Mouse (Mus musculus) intestine, postnatal 0 days (tissue): Measurements from ENCODE around the gene Atg7. TPM values are rescaled to one million over a fixed set of nuclear protein-coding genes. Genes with fewer than 3 reads are reported as not detected.

Source experiments
- ATAC-seq: fragments of 200-750 bp; cut with Nextera tagmentation; 2 replicates; pipeline ENCODE4 v1.8.0; 2017; ENCODE audit warnings: mild to moderate bottlenecking, moderate TSS enrichment, moderate library complexity
- H3K27ac ChIP-seq: fragments of 300-500 bp; sonication (generic); 2 replicates; pipeline ENCODE4 v1.5.1; 2014; ENCODE audit warnings: mild to moderate bottlenecking, low read depth, low read length, moderate library complexity
- H3K27me3 ChIP-seq: fragments of 300-500 bp; sonication (generic); replicated peaks from 2 replicates; pipeline ENCODE4 v1.6.1; 2014; ENCODE audit warnings: low read length, mixed read lengths; ENCODE audit not compliant: control insufficient read depth, insufficient read depth
- H3K36me3 ChIP-seq: fragments of 300-500 bp; sonication (generic); 2 replicates; pipeline ENCODE4 v1.6.1; 2014; ENCODE audit warnings: mild to moderate bottlenecking, moderate library complexity; ENCODE audit not compliant: control insufficient read depth, insufficient read depth
- H3K4me1 ChIP-seq: fragments of 300-500 bp; sonication (generic); replicated peaks from 2 replicates; pipeline ENCODE4 v1.6.1; 2014; ENCODE audit warnings: antibody characterized with exemption, low read length, mixed read lengths; ENCODE audit not compliant: control insufficient read depth, insufficient read depth
- H3K4me2 ChIP-seq: fragments of 300-500 bp; sonication (generic); replicated peaks from 2 replicates; pipeline ENCODE4 v1.6.1; 2014; ENCODE audit warnings: low read depth, mild to moderate bottlenecking, moderate library complexity
- H3K4me3 ChIP-seq: fragments of 300-500 bp; sonication (generic); 2 replicates; pipeline ENCODE4 v1.5.1; 2014; ENCODE audit warnings: low read depth, low read length
- H3K9ac ChIP-seq: fragments of 300-500 bp; sonication (generic); 2 replicates; pipeline ENCODE4 v1.6.1; 2014; ENCODE audit warnings: mild to moderate bottlenecking, low read depth, low read length
- H3K9me3 ChIP-seq: fragments of 300-500 bp; sonication (generic); 2 replicates; pipeline ENCODE4 v1.6.1; 2016; ENCODE audit warnings: mixed run types; ENCODE audit not compliant: control insufficient read depth
- CTCF ChIP-seq: sonication (generic); IDR thresholded peaks from 2 replicates; pipeline ENCODE4 v1.5.1; 2016; ENCODE audit warnings: low read depth, mild to moderate bottlenecking, control low read depth, antibody characterized with exemption, moderate library complexity
- WGBS: fragments of 180-500 bp; shearing (Covaris S2); extraction: QIAGEN DNeasy Blood & Tissue Kit; methylation state at CpG from one replicate; pipeline ENCODE4 v1.1.7; 2014; 5-methylcytosine and 5-hydroxymethylcytosine counted together
- polyA plus RNA-seq: library from polyadenylated mRNA; unstranded; fragments of >200 nt; fragmentation: Nextera tagmentation; extraction: Ambion mirVana; gene quantifications from 2 replicates; pipeline ENCODE4 v1.2.1, GENCODE M21; 2015

Atg7 gene
- polyA plus RNA-seq, 1 experiment from 2014 or later = 12.4 TPM

GRCm38 (mm10) chr6:114794706-114795105 lies 151.8 kb downstream of the Atg7 start:
- ATAC-seq = no peak
- Histone ChIP-seq H3K27me3 (no peaks in the 10 kb centered on the region), H3K9ac (no peak overlapping the region), H3K9me3 (no peaks in the 10 kb centered on the region), H3K4me1 (peaks cover 8% of the 10 kb centered on the region; the same call in 1 of the 2 replicates), H3K36me3 (no peaks in the 10 kb centered on the region), H3K4me2 (no peak overlapping the region), H3K4me3 (no peak overlapping the region), H3K27ac (no peak overlapping the region)
- WGBS = 93% methylated on average over 9 of the region's 9 CpGs
- no peak for TF ChIP-seq CTCF

GRCm38 (mm10) chr6:114795706-114796325 lies 152.9 kb downstream of the Atg7 start:
- H3K4me2 ChIP-seq = no peak overlapping the region
- no peaks in the 10 kb centered on the region for H3K27me3 ChIP-seq
- H3K9me3 ChIP-seq = no peaks in the 10 kb centered on the region
- H3K36me3 ChIP-seq = no peaks in the 10 kb centered on the region
- H3K9ac ChIP-seq = no peak overlapping the region
- peaks cover 10% of the 10 kb centered on the region; the same call in 1 of the 2 replicates for H3K4me1 ChIP-seq
- ATAC-seq = no peak
- TF ChIP-seq CTCF = no peak
- no peak overlapping the region for H3K27ac ChIP-seq
- WGBS = 62% methylated on average over 7 of the region's 7 CpGs
- no peak overlapping the region for H3K4me3 ChIP-seq

GRCm38 (mm10) chr6:114797901-114798300 lies 155.0 kb downstream of the Atg7 start:
- no peak overlapping the region for H3K9ac ChIP-seq
- 45% methylated on average over 5 of the region's 5 CpGs for WGBS
- no peaks in the 10 kb centered on the region for H3K9me3 ChIP-seq
- H3K4me3 ChIP-seq = no peak overlapping the region
- TF ChIP-seq CTCF = no peak
- ATAC-seq = no peak
- no peaks in the 10 kb centered on the region for H3K27me3 ChIP-seq
- H3K36me3 ChIP-seq = no peaks in the 10 kb centered on the region
- no peak overlapping the region for H3K27ac ChIP-seq
- peaks cover 11% of the 10 kb centered on the region; the same call in 1 of the 2 replicates for H3K4me1 ChIP-seq
- no peak overlapping the region for H3K4me2 ChIP-seq

GRCm38 (mm10) chr6:114798715-114799114 lies 155.8 kb downstream of the Atg7 start:
- no peak overlapping the region for H3K27ac ChIP-seq
- H3K27me3 ChIP-seq = no peaks in the 10 kb centered on the region
- no peak overlapping the region for H3K4me2 ChIP-seq
- no peaks in the 10 kb centered on the region for H3K9me3 ChIP-seq
- WGBS = 37% methylated on average over 4 of the region's 4 CpGs
- no peaks in the 10 kb centered on the region for H3K36me3 ChIP-seq
- H3K4me3 ChIP-seq = no peak overlapping the region
- H3K9ac ChIP-seq = no peak overlapping the region
- ATAC-seq = no peak
- peaks cover 11% of the 10 kb centered on the region; the same call in 1 of the 2 replicates for H3K4me1 ChIP-seq
- TF ChIP-seq CTCF = no peak

- no peak overlapping the region for H3K9ac ChIP-seq
- H3K27ac ChIP-seq = no peak overlapping the region
- TF ChIP-seq CTCF = peak; percentile 37
- H3K9me3 ChIP-seq = no peaks in the 10 kb centered on the region
- H3K4me3 ChIP-seq = no peak overlapping the region
- ATAC-seq = peak; percentile 94
- H3K4me2 ChIP-seq = no peak overlapping the region
- H3K36me3 ChIP-seq = no peaks in the 10 kb centered on the region
- H3K27me3 ChIP-seq = no peaks in the 10 kb centered on the region
- peaks cover 11% of the 10 kb centered on the region; the same call in 1 of the 2 replicates for H3K4me1 ChIP-seq
- 46% methylated on average over 2 of the region's 2 CpGs for WGBS
These were observed 157.5 kb downstream of the Atg7 start for GRCm38 (mm10) chr6:114800291-114800965.

GRCm38 (mm10) chr6:114803915-114804535 lies 161.1 kb downstream of the Atg7 start:
- Histone ChIP-seq H3K9me3 (no peaks in the 10 kb centered on the region), H3K4me1 (peaks cover 4% of the 10 kb centered on the region; the same call in 1 of the 2 replicates), H3K4me2 (no peak overlapping the region), H3K27ac (no peak overlapping the region), H3K36me3 (no peaks in the 10 kb centered on the region), H3K27me3 (no peaks in the 10 kb centered on the region), H3K4me3 (no peak overlapping the region), H3K9ac (no peak overlapping the region)
- WGBS = 82% methylated on average over 8 of the region's 8 CpGs
- no peak for TF ChIP-seq CTCF
- no peak for ATAC-seq
